Mouse (Mus musculus) adrenal gland, postnatal 25 days (tissue): ENCODE results near the gene Mrpl22. TPM values are rescaled to one million over a fixed set of nuclear protein-coding genes. Genes with fewer than 3 reads are reported as not detected.
"Not testable (repeated sequence)": the region's sequence is repeated elsewhere in the genome, so short reads cannot be mapped to it uniquely, and the experiment has no call there.

Experiments used
- DNase-seq: peaks from one replicate; pipeline ENCODE4 v3.0.0; 2021; ENCODE audit warnings: mixed read lengths
- long read RNA-seq: library from polyadenylated mRNA; stranded (forward); transcript quantifications from one replicate; pipeline ENCODE4 v2.0.0, GENCODE M21; 2021
- total RNA-seq: library from RNA; stranded (reverse); gene quantifications from 2 replicates; pipeline ENCODE4 v1.2.3, GENCODE M21; 2021

Mrpl22 gene
- total RNA-seq: 70.7 and 72.0 TPM in 2 replicates
- long read RNA-seq, transcript Mrpl22-201 (7 exons, 722 nt): major isoform, 43 of 45 reads
- long read RNA-seq, partial matches to known transcripts: 0 of 45 reads
- long read RNA-seq, other reads (novel, unspliced or antisense): 2 of 45 reads

DNA sequence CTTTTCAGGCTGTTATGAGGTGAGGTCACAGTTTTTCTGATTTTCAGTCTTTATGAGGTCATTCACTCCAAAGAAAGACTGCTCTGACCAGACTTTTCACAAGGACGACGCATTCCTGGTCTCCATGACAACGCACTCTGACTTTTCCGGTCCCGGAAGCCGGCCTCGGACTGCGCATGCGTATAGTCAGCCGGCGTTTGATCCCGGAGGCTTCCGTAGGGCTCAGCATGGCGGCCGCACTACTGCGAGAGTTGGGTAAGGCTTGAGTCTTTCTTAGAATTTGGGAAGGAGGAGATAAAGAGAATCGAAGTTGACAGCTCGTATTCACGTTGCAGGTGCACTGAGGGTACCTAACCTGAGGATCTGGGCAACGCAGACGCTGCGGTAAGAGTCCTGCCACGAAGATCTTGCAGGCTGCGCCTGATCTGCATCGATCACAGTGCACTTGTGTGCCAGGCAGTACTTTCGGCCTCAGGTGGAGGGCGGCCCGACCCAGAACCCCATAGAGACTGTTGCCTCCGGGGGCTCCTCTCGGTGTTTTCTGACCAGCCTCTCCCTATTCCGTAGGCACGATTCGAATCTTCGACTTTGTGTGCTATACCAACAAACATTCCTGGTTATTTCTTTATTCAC, at the start of gene Mrpl22:
Gene Mrpl22, plus strand, starts transcription at position 203 of the 633 bp plus-strand sequence.
- peak; percentile 97 for DNase-seq

DNA sequence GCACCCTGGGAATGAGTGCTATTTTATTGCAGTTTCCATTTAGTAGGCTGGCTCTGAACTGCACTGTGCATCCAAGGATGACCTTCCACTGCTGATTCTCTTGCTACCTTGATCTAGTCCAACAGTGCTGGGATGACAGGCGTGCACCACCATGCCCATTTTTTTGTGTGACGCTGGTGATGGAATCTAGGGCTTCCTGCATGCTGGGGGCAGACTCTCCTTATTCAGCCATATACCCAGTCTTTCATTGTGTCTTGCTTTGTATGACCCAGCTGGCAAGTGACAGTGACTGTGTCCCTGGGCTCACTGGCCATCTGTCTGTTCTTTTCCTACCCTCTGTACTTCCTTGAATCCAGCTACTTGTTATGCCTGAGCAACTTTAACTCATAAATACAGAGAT, 47.8 kb upstream of the Mrpl22 start:
- DNase-seq: no peak

DNA sequence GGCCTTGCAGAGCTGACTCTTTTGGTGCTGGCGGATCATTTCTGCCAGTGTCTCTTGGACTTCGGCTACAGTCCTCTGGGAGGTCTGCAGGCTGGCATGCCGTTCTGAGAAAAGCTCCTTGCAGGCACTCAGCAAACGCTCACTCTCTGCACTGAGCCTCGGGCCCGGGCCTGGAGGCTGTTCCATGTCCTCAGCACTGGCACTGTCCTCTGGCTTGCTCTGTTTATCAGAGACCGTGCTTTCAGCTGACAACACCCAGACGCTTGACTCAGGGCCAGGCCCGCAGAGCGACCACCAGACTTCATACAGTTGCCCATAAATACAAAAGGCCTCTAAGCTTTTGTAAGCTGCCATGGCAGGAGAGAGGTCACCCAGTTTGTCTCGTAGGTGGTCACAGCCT, 46.4 kb upstream of the Mrpl22 start:
- peak; percentile 11 for DNase-seq

DNA sequence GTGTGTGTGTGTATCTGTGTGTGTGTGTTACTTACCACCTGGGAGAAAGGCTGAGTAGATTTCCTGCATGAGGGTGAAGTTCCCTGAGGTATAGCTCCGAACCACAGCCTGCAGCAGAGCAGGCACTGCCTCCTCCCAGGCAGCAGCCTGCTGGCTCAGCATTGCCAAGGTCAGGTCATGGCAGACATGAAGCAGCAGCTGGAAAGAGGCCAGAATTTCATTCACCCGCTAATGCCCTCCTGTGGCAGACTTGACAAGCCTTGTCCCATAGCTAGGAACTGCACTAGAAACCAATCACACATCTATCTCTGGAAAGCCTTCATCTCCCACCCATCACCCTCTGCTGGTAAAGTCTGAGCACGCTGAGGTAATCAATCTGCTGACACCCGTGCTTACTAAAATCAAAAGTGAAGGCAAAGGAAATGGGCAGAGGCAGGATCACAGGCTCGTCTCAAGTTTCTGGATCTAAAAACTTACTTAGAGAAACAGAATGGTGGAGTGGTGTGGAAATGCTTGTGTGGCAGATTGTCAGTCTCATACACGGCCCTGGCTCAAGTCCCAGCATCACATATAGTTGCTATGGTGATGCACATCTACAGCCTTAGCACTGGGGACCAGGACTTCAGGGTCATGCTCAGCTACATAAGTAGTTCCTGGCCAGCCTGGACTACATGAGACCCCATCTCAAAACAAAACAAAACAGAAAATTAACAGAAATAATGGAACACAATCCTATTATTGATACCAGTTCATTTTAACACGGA, 44.9 kb upstream of the Mrpl22 start:
- peak; percentile 79 for DNase-seq

DNA sequence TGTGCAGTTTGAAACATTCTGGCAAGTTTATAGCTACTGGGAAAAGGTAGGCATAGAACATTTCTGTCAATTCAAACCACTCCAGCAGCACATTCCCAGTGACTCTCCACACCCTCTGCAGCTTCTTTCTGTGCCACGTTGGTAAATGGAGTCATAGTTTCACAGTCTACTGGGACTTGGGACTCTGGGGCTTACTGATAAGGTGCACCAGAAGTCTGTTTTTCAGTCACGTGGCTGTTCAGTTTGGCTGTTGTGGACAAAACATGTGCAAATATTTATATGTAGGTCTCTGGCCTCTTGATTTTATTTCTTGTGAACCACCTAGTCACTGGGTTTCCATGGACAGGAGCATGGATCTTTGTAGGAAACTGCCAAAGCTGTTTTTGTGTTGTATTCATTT, 43.9 kb upstream of the Mrpl22 start:
- no peak for DNase-seq

DNA sequence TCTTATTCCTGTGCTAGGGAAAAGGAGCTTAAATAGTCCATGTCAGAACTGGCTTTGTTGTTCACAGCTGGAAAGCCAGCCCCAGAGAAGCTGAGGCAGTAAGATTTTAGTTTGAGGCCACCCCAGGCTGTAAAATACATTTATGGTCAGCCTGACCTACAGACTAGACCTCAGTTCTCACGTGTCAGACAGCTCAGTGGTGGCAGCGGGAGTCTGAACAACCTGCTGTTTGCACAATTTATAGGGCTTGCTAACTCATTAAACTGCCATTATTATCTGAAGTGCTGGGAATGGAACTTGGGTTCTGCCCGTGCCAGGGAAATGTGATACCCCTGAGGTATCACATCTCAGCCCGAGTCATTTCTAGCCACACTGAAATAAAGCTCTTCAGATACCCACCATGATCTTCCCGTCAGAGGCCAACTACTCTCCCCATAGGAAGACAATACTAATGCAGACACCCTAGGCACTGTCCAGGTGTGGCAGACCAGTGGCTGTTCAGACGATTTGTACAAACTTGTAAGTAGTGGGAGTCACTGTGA, 42.1 kb upstream of the Mrpl22 start:
- DNase-seq: no peak

DNA sequence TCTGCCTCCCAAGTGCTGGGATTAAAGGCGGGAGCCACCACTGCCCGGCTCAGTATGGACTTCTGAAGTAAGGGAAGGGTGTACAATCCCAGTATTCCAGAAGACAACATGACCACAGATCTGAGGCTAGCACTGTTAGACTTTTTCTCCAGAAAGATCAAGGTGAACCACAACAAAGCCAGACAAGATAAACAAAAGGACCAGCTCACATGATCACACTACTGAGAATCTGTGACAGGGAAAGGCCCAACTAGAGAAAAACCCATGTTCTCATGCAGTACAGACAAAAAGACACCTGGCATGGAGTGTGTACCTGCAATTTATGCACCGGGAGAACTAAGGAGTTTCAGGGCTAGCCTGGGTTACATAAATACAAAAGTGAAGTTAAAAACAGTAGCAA, 39.4 kb upstream of the Mrpl22 start:
- no peak for DNase-seq

DNA sequence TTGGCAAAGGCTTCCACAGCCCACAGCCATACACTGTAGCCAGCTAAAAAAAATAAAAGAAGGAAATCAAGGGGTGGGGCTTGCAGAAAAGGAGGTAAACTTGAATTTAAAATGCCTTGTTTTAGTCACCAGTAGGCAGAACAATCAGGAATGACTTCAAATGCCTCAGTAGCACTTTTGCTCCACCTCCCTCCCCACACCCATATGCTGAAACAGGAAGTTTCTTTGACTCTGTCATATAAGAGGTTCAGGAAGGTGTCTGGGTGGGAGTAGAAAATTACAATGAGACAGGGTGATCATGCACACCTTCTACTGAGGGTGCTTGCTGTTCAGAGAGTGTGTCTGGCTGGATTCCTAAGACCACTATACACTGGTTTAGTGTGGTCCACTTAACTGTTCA, 36.6 kb upstream of the Mrpl22 start:
- DNase-seq: no peak

DNA sequence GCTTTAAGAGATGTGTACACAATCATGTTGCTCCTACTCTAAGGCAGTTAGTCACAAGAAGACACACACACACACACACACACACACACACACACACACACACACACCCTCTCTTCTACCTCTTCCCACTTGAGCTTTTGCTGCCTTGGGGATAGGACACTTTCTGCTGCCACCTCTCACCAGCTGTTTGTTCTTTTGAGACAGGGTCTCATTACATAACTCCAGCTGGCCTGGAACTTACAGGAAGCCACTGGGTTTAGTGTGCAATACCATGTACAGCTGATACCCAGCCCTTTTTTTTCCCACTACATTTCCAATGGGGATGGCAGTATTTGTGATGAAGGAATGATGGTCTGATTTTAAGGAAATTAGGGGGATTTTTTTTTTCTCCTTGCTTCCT, 36.2 kb upstream of the Mrpl22 start:
- no peak for DNase-seq

DNA sequence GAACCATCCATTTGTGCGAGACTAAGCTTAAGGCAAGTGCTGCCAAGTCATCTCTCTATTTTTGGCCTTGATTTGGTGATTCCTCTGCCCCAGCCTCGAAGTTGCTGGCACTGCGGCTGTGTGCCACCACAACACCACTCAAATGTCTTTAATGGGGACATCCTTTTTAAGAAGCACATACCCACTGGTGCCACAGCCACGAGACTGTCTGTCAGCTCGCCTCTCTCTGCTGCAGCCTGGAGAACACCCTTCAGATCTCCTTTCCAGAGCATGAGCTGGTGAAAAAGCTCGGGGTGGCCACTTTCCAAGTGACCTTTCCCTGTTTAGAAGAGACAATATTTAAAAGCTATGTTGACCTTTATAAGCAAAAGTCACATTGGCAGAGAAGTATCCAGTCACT, 34.8 kb upstream of the Mrpl22 start:
- DNase-seq: peak; percentile 41

DNA sequence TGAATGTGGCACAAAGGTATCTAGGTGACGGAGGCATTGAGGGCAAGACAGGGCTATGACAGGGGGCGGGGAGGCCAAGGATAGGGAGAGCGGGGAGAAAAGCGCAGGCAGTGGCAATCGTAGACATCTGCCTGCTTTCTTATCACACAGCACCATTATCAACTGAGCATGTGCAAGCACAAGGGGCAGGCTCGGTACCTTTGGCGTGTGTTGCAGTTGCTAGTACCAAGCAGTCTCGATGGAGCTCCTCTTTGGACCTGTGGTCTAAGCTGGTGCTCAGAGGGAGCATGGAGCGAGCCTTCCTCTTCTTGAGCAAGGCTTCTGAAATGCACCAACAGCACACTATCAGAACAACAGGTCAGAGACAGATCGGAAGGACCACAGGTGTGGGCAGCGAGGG, 32.6 kb upstream of the Mrpl22 start:
- DNase-seq: no peak

DNA sequence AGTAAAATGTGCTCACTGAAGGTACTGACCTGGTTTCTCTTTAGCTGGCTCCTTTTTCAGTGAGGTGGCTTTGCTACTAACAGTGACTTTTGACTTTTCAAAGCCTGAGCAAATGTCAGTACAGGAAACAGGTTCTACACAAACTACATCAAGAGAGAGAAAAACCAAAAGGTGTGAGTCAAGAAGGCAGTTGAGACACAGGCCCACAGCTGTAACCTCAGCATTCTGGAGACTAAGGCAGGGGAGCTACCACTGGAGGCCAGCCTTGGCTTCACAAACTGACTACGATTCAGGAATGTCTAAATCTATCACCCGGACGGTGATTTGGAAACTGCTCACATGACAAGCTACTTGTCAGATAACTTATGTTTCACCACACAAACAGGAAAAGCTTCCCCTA, 32.0 kb upstream of the Mrpl22 start:
- no peak for DNase-seq

DNA sequence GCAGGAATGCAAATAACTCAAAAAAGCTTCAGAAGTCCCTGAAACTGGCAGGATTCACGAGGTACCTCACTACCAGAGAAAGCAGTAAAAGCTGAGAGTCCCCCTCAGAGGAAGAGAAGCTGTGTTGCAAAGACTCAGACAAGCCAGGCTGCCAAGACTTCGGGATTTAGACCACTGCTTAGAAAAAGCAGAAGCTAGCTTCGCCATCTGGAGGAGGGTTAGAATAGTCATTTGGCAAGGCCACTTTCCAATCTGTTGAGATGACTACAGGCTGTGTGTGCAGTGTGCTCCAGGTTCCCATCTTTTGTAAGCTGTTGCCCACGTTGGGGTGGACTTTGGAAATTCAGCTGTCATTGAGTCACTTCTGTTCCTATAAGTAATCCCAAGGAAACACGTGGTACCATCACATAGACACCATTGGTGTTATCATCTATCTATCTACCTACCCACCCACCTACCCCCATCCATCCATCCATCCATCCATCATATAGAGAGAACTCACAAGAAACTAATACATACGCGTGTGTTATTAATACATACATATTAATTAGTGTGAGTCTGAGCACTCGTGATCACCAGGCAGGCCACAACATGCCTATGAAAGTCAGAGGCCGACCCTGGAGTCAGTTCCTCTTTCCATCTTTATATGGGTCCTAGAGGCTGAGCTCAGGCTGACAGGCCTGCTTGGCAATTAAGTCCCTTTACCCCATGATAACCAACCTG, 27.6 kb upstream of the Mrpl22 start:
- DNase-seq: no peak

DNA sequence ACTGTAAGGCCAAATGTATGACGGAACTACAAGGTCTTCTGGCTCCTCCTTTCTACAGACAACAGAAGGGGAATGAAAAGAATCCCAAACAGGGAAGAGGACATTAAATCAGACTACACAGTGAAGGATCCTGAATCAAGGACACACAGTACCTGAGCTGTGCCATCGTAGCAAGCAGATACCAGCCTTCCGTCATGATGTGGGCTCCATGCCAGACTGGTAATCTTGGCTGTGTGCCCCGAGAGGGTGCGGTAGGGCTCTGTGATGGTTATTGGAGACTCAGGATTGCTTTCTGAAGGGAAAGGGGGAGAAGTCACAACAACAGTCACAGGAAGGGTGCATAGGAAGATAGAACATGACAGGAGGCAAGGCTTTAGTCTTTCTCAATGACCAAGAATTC, 25.2 kb upstream of the Mrpl22 start:
- peak; percentile 75 for DNase-seq

DNA sequence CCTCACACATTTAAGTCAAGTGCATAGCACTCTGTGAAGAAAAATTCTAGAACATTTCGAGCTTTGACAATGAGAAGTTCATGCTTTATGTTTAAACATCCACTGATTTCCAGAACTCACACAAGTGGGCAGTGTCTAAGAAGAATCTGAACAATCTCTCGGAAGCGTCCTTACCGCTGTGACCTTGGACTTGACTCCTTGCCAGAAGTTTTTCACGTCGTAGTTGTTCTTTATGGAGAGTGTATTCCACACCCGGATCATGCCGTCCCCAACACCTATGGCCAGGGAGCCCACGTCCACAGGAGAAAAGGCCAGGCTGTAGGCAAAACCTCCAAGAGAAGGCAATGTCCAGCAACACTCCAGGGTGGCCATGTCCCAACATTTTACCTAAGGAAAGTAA, 16.0 kb upstream of the Mrpl22 start:
- no peak for DNase-seq

DNA sequence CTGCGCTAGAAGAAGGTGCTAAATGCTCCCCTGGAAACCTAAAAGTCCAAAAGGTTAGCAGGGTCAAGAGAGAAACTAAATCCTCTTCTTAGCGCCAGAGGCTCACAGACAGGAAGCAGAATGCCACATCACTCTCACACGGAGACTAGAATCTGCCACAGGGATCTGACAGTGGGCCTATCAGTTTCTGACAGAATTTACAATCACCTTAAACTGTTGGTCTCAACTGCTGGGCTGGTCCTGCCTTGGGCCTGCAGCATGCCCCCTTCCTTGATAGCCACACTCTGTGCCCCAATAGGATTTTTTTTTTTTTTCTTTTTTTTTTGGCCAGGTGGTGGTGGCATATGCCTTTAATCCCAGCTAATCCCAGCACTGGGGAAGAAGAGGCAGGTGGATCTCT, 14.6 kb upstream of the Mrpl22 start:
- DNase-seq: no peak

DNA sequence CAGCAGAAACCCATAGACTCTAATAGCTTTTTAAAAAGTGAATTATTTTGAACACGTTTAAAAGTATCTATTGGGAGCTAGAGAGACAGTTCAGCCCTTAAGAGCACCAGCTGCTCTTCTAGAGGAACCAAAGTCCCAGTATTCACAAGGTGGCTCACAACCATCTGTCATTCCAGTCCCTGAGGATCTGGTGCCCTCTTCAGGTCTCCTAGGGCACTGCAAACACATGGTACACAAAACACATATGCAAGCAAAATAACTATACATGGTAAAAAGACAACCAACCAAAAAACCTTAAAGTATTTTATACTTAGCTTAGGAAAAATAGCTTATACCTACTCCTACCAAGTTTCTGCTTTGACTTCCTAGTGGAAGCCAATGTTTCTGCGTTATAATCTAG, 6.4 kb upstream of the Mrpl22 start:
- no peak for DNase-seq

DNA sequence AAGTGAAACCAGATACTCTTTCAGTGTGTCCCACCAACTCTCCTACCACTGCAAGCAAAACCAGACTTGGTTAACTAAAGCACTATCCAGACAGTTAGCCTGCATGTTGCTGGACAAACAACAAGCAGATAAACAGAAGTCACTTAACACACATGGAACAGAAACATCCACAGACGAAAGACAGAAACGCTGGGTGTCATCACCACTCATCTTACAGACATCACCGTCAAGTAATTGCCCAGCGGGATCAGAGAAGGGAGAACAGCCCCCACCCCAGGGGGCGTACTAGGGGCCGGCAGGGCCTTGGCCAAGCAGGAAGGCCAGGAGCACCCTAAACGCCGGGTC, 3.7 kb upstream of the Mrpl22 start:
- no peak for DNase-seq

DNA sequence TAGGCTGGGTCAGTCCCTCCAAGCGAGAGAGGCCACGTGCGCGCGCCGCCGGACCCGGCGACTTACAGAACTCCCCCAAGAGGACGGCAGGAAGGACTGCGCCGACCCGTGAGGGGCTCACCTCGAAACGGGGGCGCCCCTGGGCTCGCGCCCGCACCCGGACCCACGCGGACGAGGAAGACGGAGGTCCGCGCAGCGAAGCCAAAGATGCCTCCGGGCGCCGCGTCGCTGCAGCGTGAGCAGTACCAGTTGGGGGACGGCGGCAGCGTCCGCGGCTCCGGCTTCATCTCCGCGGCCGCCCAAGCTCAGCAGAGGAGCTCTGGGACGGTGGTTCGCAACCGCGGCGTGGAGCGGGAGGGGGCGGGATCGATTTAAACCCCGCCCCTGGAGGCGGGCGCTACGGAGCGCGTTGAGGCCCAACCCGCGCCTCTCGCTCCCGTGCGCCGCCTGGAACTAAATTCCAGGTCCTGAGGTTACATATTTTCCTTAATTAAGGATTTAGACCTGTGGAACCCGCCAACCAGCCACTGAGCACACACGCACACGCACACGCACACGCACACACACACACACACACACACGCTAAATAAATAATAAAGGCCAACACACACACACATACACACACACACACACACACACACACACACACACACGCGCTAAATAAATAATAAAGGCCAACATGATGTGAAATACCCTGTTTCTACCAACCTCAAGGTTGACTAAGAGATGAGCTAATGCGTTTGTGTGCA, 3.1 kb upstream of the Mrpl22 start, which contains the start of gene Gemin5:
Gene Gemin5, minus strand, starts transcription at position 373 of the 749 bp plus-strand sequence.
- peak; percentile 86 for DNase-seq

DNA sequence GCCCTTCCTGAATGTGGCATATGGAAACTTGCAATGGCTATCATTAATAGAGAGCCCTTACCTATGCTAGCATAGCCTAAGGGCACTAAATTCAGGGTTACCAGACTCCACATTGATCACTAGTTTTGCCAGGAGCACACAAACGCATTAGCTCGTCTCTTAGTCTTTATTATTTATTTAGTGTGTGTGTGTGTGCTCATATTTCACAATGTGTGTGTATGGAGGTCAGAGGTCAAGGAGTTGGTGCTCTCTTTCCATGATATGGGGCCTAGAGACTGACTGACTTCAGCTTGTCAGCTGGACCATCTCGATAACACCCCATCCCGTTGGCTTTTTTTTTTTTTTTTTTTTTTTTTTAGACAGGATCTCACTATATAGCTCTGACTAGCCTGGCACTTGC, 1.8 kb upstream of the Mrpl22 start:
- no peak for DNase-seq

DNA sequence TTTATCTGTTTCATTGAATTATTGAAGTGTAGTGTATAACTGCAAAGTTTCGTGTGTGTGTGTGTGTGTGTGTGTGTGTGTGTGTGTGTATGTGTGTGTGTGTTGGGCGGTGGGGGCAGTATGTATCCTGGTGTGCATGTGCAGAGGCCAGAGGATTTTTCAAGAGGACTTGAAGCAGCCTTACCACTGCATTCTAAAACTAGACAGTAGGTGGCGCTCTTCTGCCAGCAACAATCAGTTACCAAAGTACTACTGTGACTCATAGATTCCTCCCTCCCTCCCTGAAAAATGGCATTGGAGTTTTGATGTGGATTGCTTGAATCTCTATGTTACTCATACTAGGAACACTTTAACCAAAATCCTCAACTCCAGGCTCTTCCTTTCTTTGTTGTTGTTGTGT, 8.1 kb downstream of the Mrpl22 start:
- peak; percentile 41 for DNase-seq

DNA sequence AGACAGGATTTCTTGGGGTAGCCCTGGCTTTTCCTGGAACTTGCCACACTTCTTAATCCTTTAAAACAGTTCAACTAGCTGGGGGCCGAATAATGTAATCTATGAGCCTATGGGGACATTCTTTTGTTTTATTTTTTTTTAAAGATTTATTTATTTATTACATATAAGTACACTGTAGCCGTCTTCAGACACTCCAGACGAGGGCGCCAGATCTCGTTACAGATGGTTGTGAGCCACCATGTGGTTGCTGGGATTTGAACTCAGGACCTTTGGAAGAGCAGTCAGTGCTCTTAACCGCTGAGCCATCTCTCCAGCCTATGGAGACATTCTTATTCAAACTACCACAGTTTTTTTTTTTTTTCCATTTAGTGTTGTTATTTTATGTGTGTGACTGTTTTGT, 8.5 kb downstream of the Mrpl22 start:
- DNase-seq: not testable (repeated sequence)
